Mouse (Mus musculus): ENCODE measurements around the gene Hid1. TPM values are rescaled to one million over a fixed set of nuclear protein-coding genes. Genes with fewer than 3 reads are reported as not detected.

Gene Hid1
- polyA plus RNA-seq (2012; rRNA removed), result 127 and 143 TPM in 2 replicates

GRCm38 (mm10) chr11:115367395-115367944 lies at the start of gene Hid1:
TSS of gene Hid1 (minus strand) at chr11:115367756.
- H3K27ac ChIP-seq (ENCODE audit: control insufficient read depth, insufficient read depth, low read length), result no peak within 1 kb of the TSS
- no peaks in the 10 kb centered on the region for H3K27me3 ChIP-seq (ENCODE audit: control insufficient read depth, insufficient read depth, low read length)

GRCm38 (mm10) chr11:115409556-115409955 lies 42.0 kb upstream of the Hid1 start:
- WGBS, result 93% methylated on average over 7 of the region's 7 CpGs
- peak overlapping the region; percentile 98 for H3K27ac ChIP-seq (ENCODE audit: control insufficient read depth, insufficient read depth, low read length)
- no peak for DNase-seq
- peaks cover 67% of the 10 kb centered on the region for H3K4me1 ChIP-seq (replicated peaks; ENCODE audit: control insufficient read depth, insufficient read depth, low read length)
- peaks cover 10% of the 10 kb centered on the region for H3K36me3 ChIP-seq (ENCODE audit: control insufficient read depth, insufficient read depth, low read length)
- TF ChIP-seq CTCF (IDR thresholded peaks at IDR 0.05; ENCODE audit: borderline replicate concordance, control insufficient read depth, extremely low read depth, insufficient read depth, low read length, poor library complexity) (no peak), POLR2A (IDR thresholded peaks at IDR 0.05; ENCODE audit: control insufficient read depth, extremely low read depth, insufficient read depth, low read length, poor library complexity) (no peak)
- H3K27me3 ChIP-seq (ENCODE audit: control insufficient read depth, insufficient read depth, low read length), result no peaks in the 10 kb centered on the region
- H3K4me3 ChIP-seq (ENCODE audit: control insufficient read depth, insufficient read depth, low read length), result no peak overlapping the region

More at GRCm38 (mm10) chr11:115367395-115367944, at the start of gene Hid1:
- TF ChIP-seq CTCF (IDR thresholded peaks at IDR 0.05; ENCODE audit: borderline replicate concordance, control insufficient read depth, extremely low read depth, insufficient read depth, low read length, poor library complexity) (no peak), POLR2A (IDR thresholded peaks at IDR 0.05; ENCODE audit: control insufficient read depth, extremely low read depth, insufficient read depth, low read length, poor library complexity) (peak; percentile 84)
- DNase-seq, result peak; percentile 92
- under 1% methylated on average over 39 of the region's 39 CpGs for WGBS
- peaks cover 19% of the 10 kb centered on the region for H3K4me1 ChIP-seq (replicated peaks; ENCODE audit: control insufficient read depth, insufficient read depth, low read length)
- peak within 1 kb of the TSS; percentile 85 for H3K4me3 ChIP-seq (ENCODE audit: control insufficient read depth, insufficient read depth, low read length)
- H3K36me3 ChIP-seq (ENCODE audit: control insufficient read depth, insufficient read depth, low read length), result no peaks in the 10 kb centered on the region

DNA sequence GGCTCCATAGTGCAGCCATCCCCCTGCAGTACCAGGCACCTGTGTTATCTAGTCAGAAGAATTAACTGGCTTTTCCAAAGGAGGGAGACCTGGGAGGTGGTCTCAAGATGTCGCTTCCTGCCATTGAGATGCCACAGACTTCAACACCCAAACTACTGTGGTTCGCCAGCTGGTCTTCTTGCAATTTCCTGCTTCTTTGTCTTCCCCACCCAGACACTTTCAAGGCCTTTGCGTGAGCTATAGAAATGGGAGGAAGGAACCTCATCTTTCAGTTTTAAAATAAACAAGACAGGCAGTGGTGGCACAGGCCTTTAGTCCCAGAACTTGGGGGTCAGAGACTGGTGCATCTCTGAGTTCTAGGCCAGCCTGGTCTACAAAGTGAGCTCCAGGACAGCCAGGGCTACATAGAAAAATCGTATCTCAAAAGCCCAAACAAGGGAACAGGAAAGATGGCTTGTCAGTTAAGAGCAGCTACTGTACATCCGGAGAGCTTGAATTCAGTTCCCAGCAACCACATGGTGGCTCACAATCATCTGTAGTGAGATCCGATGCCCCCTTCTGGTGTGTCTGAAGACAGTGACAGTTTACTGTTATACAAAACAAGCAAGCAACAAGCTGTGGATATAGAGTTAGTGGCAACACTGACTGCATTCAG lies 40.8 kb upstream of the Hid1 start:
- Histone ChIP-seq H3K27me3 (ENCODE audit: control insufficient read depth, insufficient read depth, low read length) (no peaks in the 10 kb centered on the region), H3K36me3 (ENCODE audit: control insufficient read depth, insufficient read depth, low read length) (peaks cover 10% of the 10 kb centered on the region), H3K4me1 (replicated peaks; ENCODE audit: control insufficient read depth, insufficient read depth, low read length) (peaks cover 64% of the 10 kb centered on the region), H3K27ac (ENCODE audit: control insufficient read depth, insufficient read depth, low read length) (peak overlapping the region; percentile 98), H3K4me3 (ENCODE audit: control insufficient read depth, insufficient read depth, low read length) (peak overlapping the region; percentile 5)
- 6% methylated on average over 6 of the region's 6 CpGs for WGBS
- peak; percentile 73 for DNase-seq
- 0 out of 2 replicates have a peak, but pooled peaks have one; percentile 16 for TF ChIP-seq POLR2A (IDR thresholded peaks at IDR 0.05; ENCODE audit: control insufficient read depth, extremely low read depth, insufficient read depth, low read length, poor library complexity)
- no peak for TF ChIP-seq CTCF (IDR thresholded peaks at IDR 0.05; ENCODE audit: borderline replicate concordance, control insufficient read depth, extremely low read depth, insufficient read depth, low read length, poor library complexity)

DNA sequence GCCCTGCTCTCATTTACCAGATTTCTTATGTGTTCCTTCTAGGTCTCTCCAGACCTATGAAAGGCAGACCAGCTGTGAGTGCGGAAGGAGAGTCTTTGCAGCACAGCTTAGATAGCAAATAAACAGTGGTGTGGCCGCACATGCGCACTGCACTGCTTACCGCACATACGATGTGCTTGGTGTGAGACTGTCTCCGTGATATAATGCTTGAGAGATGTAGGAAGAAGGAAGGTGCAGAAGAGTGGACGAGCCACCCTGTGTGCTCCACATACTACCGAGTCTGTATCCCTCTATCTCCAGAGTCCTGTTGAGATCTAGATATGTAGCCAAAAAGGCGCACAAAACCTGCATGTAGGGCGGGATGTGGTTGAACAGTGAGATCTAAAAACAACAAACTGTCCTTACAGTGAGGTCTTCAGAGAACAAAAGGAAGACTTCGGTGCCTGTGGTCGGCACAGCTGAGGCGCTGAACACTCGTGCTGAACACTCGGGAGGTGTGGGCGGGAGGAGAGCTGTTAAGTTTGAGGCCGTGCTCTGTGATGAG lies 39.4 kb upstream of the Hid1 start:
- TF ChIP-seq CTCF (IDR thresholded peaks at IDR 0.05; ENCODE audit: borderline replicate concordance, control insufficient read depth, extremely low read depth, insufficient read depth, low read length, poor library complexity) (no peak), POLR2A (IDR thresholded peaks at IDR 0.05; ENCODE audit: control insufficient read depth, extremely low read depth, insufficient read depth, low read length, poor library complexity) (0 out of 2 replicates have a peak, but pooled peaks have one; percentile 36)
- Histone ChIP-seq H3K27ac (ENCODE audit: control insufficient read depth, insufficient read depth, low read length) (peak overlapping the region; percentile 98), H3K4me1 (replicated peaks; ENCODE audit: control insufficient read depth, insufficient read depth, low read length) (peaks cover 65% of the 10 kb centered on the region), H3K27me3 (ENCODE audit: control insufficient read depth, insufficient read depth, low read length) (no peaks in the 10 kb centered on the region), H3K4me3 (ENCODE audit: control insufficient read depth, insufficient read depth, low read length) (peak overlapping the region; percentile 3; the same call in 1 of the 2 replicates), H3K36me3 (ENCODE audit: control insufficient read depth, insufficient read depth, low read length) (peaks cover 10% of the 10 kb centered on the region)
- DNase-seq, result peak; percentile 81
- WGBS, result 6% methylated on average over 17 of the region's 17 CpGs

- no peak overlapping the region for H3K4me3 ChIP-seq (ENCODE audit: control insufficient read depth, insufficient read depth, low read length)
- TF ChIP-seq CTCF (IDR thresholded peaks at IDR 0.05; ENCODE audit: borderline replicate concordance, control insufficient read depth, extremely low read depth, insufficient read depth, low read length, poor library complexity) (no peak), POLR2A (IDR thresholded peaks at IDR 0.05; ENCODE audit: control insufficient read depth, extremely low read depth, insufficient read depth, low read length, poor library complexity) (no peak)
- no peaks in the 10 kb centered on the region for H3K27me3 ChIP-seq (ENCODE audit: control insufficient read depth, insufficient read depth, low read length)
- 91% methylated on average over 6 of the region's 6 CpGs for WGBS
- H3K36me3 ChIP-seq (ENCODE audit: control insufficient read depth, insufficient read depth, low read length), result peaks cover 6% of the 10 kb centered on the region
- DNase-seq, result no peak
- H3K27ac ChIP-seq (ENCODE audit: control insufficient read depth, insufficient read depth, low read length), result peak overlapping the region; percentile 98
- H3K4me1 ChIP-seq (replicated peaks; ENCODE audit: control insufficient read depth, insufficient read depth, low read length), result peaks cover 55% of the 10 kb centered on the region
These were observed 38.2 kb upstream of the Hid1 start for GRCm38 (mm10) chr11:115405723-115406122.

DNA sequence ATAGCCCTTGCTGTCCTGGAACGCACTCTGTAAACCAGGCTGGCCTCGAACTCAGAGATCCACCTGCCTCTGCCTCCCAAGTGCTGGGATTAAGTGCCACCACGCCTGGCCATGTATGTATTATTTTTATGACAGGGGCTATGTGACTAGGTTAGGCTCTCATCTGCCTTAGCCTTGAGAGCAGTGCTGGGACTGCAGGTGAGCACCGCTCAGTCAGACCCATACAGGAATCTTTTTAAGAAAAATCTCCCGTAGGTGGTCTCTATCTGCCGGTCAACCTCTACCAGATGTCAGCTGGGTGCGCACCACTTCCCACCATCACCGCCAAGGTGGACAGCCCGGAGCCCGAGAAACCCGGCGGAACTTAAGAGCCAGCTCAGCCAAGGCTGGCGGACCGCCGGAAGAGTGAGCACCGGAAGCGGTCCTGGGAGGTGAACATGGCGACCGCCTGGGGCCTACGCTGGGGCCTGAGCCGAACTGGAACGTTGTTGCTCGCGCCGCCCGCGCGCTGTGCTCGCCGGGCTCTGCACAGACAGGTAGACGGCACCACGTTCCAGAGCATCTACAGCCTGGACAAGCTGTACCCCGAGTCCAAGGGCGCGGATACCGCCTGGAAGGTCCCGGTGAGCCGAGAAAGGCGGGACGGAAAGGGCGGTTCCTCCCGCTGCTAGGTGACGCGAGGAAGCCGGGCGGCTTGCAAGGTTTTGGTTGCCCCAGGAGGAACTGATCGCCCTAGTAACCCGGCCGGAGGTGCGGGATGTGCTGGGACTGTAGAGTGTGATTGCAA lies 36.0 kb upstream of the Hid1 start, which contains the start of gene Mrpl58:
Gene Mrpl58, plus strand, starts transcription at position 415 of the 787 bp plus-strand sequence.
- 4% methylated on average over 50 of the region's 50 CpGs for WGBS
- Histone ChIP-seq H3K4me1 (replicated peaks; ENCODE audit: control insufficient read depth, insufficient read depth, low read length) (peaks cover 36% of the 10 kb centered on the region), H3K36me3 (ENCODE audit: control insufficient read depth, insufficient read depth, low read length) (no peaks in the 10 kb centered on the region), H3K27me3 (ENCODE audit: control insufficient read depth, insufficient read depth, low read length) (no peaks in the 10 kb centered on the region), H3K27ac (ENCODE audit: control insufficient read depth, insufficient read depth, low read length) (peak within 1 kb of the TSS; percentile 73), H3K4me3 (ENCODE audit: control insufficient read depth, insufficient read depth, low read length) (peak within 1 kb of the TSS; percentile 87)
- TF ChIP-seq POLR2A (IDR thresholded peaks at IDR 0.05; ENCODE audit: control insufficient read depth, extremely low read depth, insufficient read depth, low read length, poor library complexity) (peak; percentile 71; the same call in 1 of the 2 replicates), CTCF (IDR thresholded peaks at IDR 0.05; ENCODE audit: borderline replicate concordance, control insufficient read depth, extremely low read depth, insufficient read depth, low read length, poor library complexity) (0 out of 2 replicates have a peak, but pooled peaks have one; percentile 50)
- DNase-seq, result peak; percentile 84

All from thymus, adult 2 months (tissue).